Mouse (Mus musculus) olfactory bulb, adult 2 months (tissue): ENCODE results near the gene Tbx10. TPM values are rescaled to one million over a fixed set of nuclear protein-coding genes. Genes with fewer than 3 reads are reported as not detected.

Experiments
- H3K27ac ChIP-seq: fragments of 200-500 bp; 2 replicates; pipeline ENCODE4 v1.5.1; 2012; ENCODE audit warnings: low read depth, low read length; ENCODE audit not compliant: insufficient read depth
- H3K4me1 ChIP-seq: fragments of 200-500 bp; 2 replicates; pipeline ENCODE4 v1.6.1; 2012; ENCODE audit warnings: low read length; ENCODE audit not compliant: control insufficient read depth, insufficient read depth
- H3K4me3 ChIP-seq: fragments of 200-500 bp; 2 replicates; pipeline ENCODE4 v1.5.1; 2012; ENCODE audit warnings: mild to moderate bottlenecking, low read depth, low read length, moderate library complexity; ENCODE audit not compliant: insufficient read depth
- CTCF ChIP-seq: fragments of 200-500 bp; IDR thresholded peaks from 2 replicates; pipeline ENCODE4 v1.5.1; 2012; ENCODE audit warnings: low read depth, mild to moderate bottlenecking, low read length, moderate library complexity; ENCODE audit not compliant: insufficient read depth
- POLR2A ChIP-seq: fragments of 200-500 bp; IDR thresholded peaks from 2 replicates; pipeline ENCODE4 v1.6.1; 2012; ENCODE audit warnings: mild to moderate bottlenecking, low read depth, low read length, moderate library complexity; ENCODE audit not compliant: insufficient read depth
- WGBS: fragments of 180-500 bp; shearing (Covaris S2); methylation state at CpG from one replicate; pipeline ENCODE4 v1.1.7; 2018; 5-methylcytosine and 5-hydroxymethylcytosine counted together
- polyA plus RNA-seq: library from polyadenylated mRNA; stranded (reverse); fragments of >200 nt; gene quantifications from 2 replicates; pipeline ENCODE4 v1.2.4, GENCODE M21; 2012; ENCODE audit warnings: low replicate concordance; ENCODE audit not compliant: missing spikeins, insufficient read depth, insufficient read length

Gene Tbx10
- polyA plus RNA-seq, 1 experiment = not detected

DNA sequence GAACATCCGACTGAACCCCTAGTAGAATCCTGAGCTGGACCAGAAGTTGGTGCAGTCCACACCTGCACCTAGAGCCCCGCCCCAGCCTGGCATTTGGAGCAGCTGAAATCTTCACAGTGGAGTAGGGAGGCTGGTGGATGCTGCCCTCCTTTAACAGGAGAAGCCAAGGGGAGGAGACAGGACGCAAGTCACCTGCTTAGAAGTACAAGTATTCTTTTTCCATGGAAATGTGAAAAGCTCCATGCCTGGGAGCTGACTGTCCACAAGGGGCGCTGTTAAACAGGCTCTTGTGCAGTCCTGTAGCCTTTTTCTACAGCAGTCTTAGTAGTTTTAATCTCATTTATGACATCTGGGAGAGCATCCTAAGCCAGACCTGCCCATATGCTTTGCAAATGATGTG lies 3.8 kb upstream of the Tbx10 start:
- no peak overlapping the region for H3K27ac ChIP-seq
- peaks cover 16% of the 10 kb centered on the region for H3K4me1 ChIP-seq
- H3K4me3 ChIP-seq = no peak overlapping the region
- no peak for TF ChIP-seq CTCF
- TF ChIP-seq POLR2A = no peak
- 87% methylated on average over 4 of the region's 4 CpGs for WGBS

DNA sequence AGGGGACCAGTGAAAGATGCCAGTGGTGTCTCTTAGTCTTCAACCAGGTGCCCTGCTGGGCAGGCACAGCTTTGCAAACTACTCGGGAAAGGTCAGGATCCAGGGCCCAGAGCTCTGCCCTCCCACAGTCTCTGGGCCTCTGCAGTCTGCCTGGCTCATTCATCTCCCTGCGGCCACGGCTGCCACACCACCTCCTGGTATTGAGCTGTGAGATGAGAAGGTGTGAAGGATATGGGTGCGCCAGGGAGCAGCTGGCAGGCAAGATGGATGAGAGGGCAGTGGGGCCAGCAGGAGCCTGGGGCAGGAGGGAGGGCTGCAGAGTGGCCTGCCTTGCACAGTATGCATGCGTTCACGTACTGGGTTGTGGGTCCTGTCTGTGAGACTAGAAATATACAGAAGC lies 1.7 kb upstream of the Tbx10 start:
- no peak overlapping the region for H3K27ac ChIP-seq
- H3K4me1 ChIP-seq = peaks cover 10% of the 10 kb centered on the region
- TF ChIP-seq POLR2A (no peak), CTCF (no peak)
- H3K4me3 ChIP-seq = no peak overlapping the region
- WGBS = 76% methylated on average over 6 of the region's 6 CpGs

DNA sequence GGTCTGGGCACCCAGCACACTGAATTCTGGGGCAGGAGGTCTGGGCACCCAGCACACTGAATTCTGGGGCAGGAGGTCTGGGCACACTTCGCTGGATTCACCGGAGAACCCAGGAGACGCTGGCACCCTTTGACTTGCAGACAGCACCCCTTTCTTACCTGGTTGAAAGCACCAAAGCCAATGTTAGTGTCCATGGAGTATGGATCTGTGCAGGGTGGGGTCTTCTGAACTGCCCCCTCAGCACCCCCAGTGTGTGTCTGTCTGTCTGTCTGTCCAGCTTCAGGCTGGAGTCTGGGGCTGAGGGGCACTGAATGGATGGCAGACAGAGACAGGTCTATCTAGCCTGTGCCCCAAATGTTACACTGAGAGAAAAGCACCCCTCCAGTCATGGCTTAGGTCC lies 990 bp upstream of the Tbx10 start:
- Histone ChIP-seq H3K4me1 (peaks cover 3% of the 10 kb centered on the region; the same call in 1 of the 2 replicates), H3K27ac (no peak overlapping the region), H3K4me3 (no peak overlapping the region)
- no peak for TF ChIP-seq CTCF
- no peak for TF ChIP-seq POLR2A
- 96% methylated on average over 3 of the region's 3 CpGs for WGBS

DNA sequence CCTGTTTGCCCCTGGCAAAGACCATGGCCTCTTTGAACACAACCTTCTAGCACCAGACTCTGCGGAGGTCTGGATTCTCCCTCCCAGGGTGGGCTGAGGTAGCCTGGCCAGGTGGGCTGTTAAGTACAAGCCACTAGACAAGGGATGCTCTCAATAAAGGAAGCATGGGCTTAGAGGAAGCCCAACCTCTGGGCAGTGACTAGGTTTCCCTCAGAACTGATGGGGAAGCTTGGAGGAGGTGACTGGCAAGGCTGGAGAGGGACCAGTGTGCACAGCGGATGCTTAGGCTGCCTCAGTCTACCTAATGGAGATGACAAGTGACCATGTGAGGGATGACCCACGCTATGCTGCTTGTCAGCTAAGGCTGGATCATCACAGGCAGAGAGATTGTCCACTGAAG lies 586 bp upstream of the Tbx10 start:
- TF ChIP-seq CTCF (no peak), POLR2A (no peak)
- no peaks in the 10 kb centered on the region; the same call in 1 of the 2 replicates for H3K4me1 ChIP-seq
- 82% methylated on average over 3 of the region's 3 CpGs for WGBS
- no peak overlapping the region for H3K27ac ChIP-seq
- H3K4me3 ChIP-seq = no peak overlapping the region

DNA sequence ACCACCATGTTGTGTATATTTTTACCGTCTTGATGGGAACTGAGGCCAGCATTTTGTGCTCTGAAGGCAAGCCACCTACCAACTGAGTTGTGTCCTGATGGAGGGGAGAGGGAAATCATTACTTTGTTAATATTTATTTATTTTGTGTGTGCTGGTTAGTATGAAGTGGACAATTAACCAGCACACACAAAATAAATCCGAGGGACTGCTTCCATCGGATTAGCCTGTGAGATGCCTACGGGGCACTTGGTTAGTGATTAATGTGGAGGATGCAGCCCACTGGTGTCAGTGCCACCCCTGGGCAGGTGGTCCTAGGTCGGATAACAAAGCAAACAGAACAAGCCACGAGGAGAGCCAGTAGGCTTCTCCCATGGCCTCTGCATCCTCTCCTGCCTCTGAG lies 2.4 kb downstream of the Tbx10 start:
- Histone ChIP-seq H3K27ac (no peak overlapping the region), H3K4me1 (peaks cover 3% of the 10 kb centered on the region), H3K4me3 (no peak overlapping the region)
- WGBS = 71% methylated on average over 6 of the region's 6 CpGs
- TF ChIP-seq CTCF = no peak
- no peak for TF ChIP-seq POLR2A

DNA sequence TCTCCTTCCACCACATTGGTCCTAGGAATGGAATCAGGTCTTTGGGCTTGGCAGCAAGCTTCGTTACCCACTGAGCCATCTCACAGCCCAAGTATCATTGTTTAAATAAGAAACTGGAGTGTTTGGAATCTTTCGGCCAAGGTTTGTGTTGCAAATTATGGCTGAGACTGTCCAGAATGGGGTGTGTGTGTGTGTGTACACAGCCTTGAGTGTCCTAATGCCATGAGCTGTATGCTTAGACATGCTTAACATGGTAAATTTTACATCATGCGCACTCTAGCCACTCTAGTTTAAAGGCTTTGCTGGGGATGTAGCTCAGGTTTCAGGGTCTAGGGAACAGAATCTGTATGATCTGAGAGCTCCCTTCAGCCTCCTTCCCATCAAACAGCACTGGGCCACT lies 3.0 kb downstream of the Tbx10 start:
- TF ChIP-seq CTCF (no peak), POLR2A (no peak)
- no peak overlapping the region for H3K4me3 ChIP-seq
- peaks cover 4% of the 10 kb centered on the region for H3K4me1 ChIP-seq
- no peak overlapping the region for H3K27ac ChIP-seq
- WGBS = 83% methylated on average over 3 of the region's 3 CpGs

DNA sequence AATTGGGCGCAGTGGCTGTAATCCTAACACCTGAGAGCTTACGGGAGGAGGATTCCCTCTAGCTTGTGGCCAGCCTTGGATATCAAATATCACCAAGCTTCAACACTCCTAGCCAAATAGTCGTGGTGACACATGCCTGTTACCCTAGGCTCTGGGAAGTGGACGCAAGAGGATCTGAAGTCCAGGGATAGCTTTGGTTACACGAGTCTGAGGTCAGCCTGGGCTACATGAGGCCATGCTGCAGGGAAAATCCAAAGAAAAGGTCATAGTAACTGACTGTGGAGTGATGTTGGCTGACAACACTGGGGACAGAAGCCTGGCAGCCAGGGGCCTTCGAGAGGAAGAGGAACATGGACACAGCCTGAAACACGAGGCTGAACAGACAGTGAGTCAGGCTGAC lies 3.6 kb downstream of the Tbx10 start:
- H3K4me3 ChIP-seq = no peak overlapping the region
- H3K4me1 ChIP-seq = peaks cover 8% of the 10 kb centered on the region
- TF ChIP-seq POLR2A (no peak), CTCF (no peak)
- whole genome bisulfite sequencing = 79% methylated on average over 7 of the region's 7 CpGs
- H3K27ac ChIP-seq = no peak overlapping the region

DNA sequence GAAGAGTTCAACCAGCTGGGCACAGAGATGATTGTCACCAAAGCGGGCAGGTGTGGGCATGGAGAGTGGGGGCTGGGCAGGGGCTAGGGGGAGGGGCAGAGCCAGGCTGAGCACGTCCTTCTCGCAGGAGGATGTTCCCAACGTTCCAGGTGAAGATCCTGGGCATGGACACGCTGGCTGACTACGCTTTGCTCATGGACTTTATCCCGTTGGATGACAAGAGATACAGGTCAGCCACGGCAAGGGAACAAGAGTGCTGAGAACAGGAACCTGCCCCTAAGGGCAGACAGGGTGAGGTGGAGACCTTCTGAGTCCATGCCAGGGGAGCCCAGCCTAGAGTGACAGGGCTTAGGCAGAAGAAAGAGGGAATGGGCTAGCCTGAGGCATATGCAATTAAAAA lies 4.2 kb downstream of the Tbx10 start:
- WGBS = 86% methylated on average over 8 of the region's 8 CpGs
- Histone ChIP-seq H3K4me1 (peaks cover 12% of the 10 kb centered on the region), H3K27ac (no peak overlapping the region), H3K4me3 (no peak overlapping the region)
- no peak for TF ChIP-seq CTCF
- TF ChIP-seq POLR2A = no peak

DNA sequence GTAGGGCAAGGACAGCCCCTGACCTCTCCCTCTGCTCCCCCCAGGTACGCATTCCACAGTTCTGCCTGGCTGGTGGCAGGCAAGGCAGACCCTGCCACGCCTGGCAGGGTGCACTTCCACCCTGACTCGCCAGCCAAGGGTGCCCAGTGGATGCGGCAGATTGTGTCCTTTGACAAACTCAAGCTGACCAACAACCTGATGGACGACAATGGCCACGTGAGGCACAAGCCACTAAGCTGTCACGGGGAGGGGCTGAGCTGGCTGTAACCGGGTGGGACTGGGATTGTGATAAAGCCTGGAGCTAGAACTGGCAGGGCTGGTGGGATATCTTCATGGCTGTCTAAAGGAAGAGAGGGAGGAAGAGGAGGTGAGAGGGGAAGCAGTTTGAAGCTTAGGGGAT lies 4.7 kb downstream of the Tbx10 start:
- Histone ChIP-seq H3K4me3 (no peak overlapping the region), H3K4me1 (peaks cover 12% of the 10 kb centered on the region), H3K27ac (no peak overlapping the region)
- TF ChIP-seq POLR2A (no peak), CTCF (no peak)
- whole genome bisulfite sequencing = 69% methylated on average over 8 of the region's 8 CpGs

DNA sequence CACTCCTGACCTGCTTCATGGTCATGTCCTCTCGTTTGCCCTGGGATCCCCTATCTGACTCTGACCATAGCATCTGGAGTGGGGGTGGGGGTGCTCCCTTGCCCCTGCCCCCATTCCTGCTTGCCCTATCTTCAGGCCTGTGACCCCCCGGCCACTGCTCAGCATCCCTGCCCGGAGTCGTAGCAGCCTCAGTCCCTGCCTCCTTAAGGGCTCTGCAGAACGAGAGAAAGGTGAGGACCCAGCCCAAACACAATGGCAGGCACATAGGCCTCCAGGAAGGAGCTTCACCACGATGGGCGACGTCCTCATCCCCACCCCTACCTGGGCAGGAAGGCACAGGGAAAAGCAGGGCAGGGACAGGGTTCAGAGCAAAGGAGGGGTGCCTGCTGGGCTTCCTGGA lies 5.8 kb downstream of the Tbx10 start:
- TF ChIP-seq POLR2A (no peak), CTCF (no peak)
- 80% methylated on average over 8 of the region's 8 CpGs for whole genome bisulfite sequencing
- Histone ChIP-seq H3K27ac (no peak overlapping the region), H3K4me1 (peaks cover 18% of the 10 kb centered on the region), H3K4me3 (no peak overlapping the region)
